Mouse (Mus musculus) small intestine, adult 2 months (tissue): ENCODE measurements around the gene Golga3. TPM values are rescaled to one million over a fixed set of nuclear protein-coding genes. Genes with fewer than 3 reads are reported as not detected.

Experiments used
- H3K27ac ChIP-seq: fragments of 200-500 bp; 2 replicates; pipeline ENCODE4 v1.5.1; 2012; ENCODE audit warnings: low read depth, low read length, control low read depth, inconsistent platforms; ENCODE audit not compliant: insufficient read depth
- H3K27me3 ChIP-seq: fragments of 200-500 bp; 2 replicates; pipeline ENCODE4 v1.6.1; 2012; ENCODE audit warnings: mild to moderate bottlenecking, moderate library complexity, low read length, inconsistent platforms; ENCODE audit not compliant: control insufficient read depth, insufficient read depth
- H3K36me3 ChIP-seq: fragments of 200-500 bp; 2 replicates; pipeline ENCODE4 v1.6.1; 2012; ENCODE audit warnings: mild to moderate bottlenecking, low read length, control low read depth, inconsistent platforms; ENCODE audit not compliant: control insufficient read depth, insufficient read depth
- H3K4me1 ChIP-seq: fragments of 200-500 bp; 2 replicates; pipeline ENCODE4 v1.6.1; 2012; ENCODE audit warnings: low read length, inconsistent platforms, mixed read lengths; ENCODE audit not compliant: control insufficient read depth, insufficient read depth, insufficient read length
- H3K4me3 ChIP-seq: fragments of 200-500 bp; 2 replicates; pipeline ENCODE4 v1.5.1; 2012; ENCODE audit warnings: low read depth, mild to moderate bottlenecking, control low read depth, inconsistent platforms, low read length, moderate library complexity
- CTCF ChIP-seq: fragments of 200-500 bp; IDR thresholded peaks from 2 replicates; pipeline ENCODE4 v1.5.1; 2012; ENCODE audit warnings: low read depth, mild to moderate bottlenecking, control low read depth, inconsistent platforms, low read length, moderate library complexity, mixed read lengths; ENCODE audit not compliant: insufficient replicate concordance, insufficient read length; ENCODE audit errors: extremely low read depth
- POLR2A ChIP-seq: fragments of 200-500 bp; IDR thresholded peaks from 2 replicates; pipeline ENCODE4 v1.6.1; 2012; ENCODE audit warnings: low read depth, mild to moderate bottlenecking, control low read depth, inconsistent platforms, low read length, moderate library complexity
- WGBS: fragments of 180-500 bp; shearing (Covaris S2); methylation state at CpG from one replicate; pipeline ENCODE4 v1.1.7; 2018; 5-methylcytosine and 5-hydroxymethylcytosine counted together
- polyA plus RNA-seq: library from polyadenylated mRNA; depleted of rRNA; stranded (reverse); fragments of >200 nt; gene quantifications from 2 replicates; pipeline ENCODE4 v1.2.3, GENCODE M21; 2012; rRNA removed

Golga3 gene
- polyA plus RNA-seq, result 4.1 and 6.7 TPM in 2 replicates

GRCm38 (mm10) chr5:110176362-110177020, at the start of gene Golga3:
Gene Golga3 (plus strand): TSS chr5:110176701.
- Histone ChIP-seq H3K27ac (peak within 1 kb of the TSS; percentile 68), H3K4me3 (peak within 1 kb of the TSS; percentile 88), H3K4me1 (peaks cover 3% of the 10 kb centered on the region; the same call in 1 of the 2 replicates), H3K27me3 (no peaks in the 10 kb centered on the region), H3K36me3 (peaks cover 4% of the 10 kb centered on the region)
- under 1% methylated on average over 41 of the region's 41 CpGs for WGBS
- TF ChIP-seq POLR2A, result peak; percentile 43; the same call in 1 of the 2 replicates
- peak; percentile 19; the same call in 1 of the 2 replicates for TF ChIP-seq CTCF

- 2% methylated on average over 46 of the region's 46 CpGs for WGBS
- H3K27ac ChIP-seq, result peak within 1 kb of the TSS; percentile 14; the same call in 1 of the 2 replicates
- H3K4me3 ChIP-seq, result peak within 1 kb of the TSS; percentile 77
- TF ChIP-seq POLR2A (peak; percentile 77), CTCF (no peak)
- H3K27me3 ChIP-seq, result no peaks in the 10 kb centered on the region
- H3K4me1 ChIP-seq, result no peaks in the 10 kb centered on the region
- H3K36me3 ChIP-seq, result peaks cover 6% of the 10 kb centered on the region; the same call in 1 of the 2 replicates
Observed at GRCm38 (mm10) chr5:110135293-110136086, 41.0 kb upstream of the Golga3 start, which contains the start of gene Chfr. Gene Chfr (plus strand): TSS chr5:110135842.

DNA sequence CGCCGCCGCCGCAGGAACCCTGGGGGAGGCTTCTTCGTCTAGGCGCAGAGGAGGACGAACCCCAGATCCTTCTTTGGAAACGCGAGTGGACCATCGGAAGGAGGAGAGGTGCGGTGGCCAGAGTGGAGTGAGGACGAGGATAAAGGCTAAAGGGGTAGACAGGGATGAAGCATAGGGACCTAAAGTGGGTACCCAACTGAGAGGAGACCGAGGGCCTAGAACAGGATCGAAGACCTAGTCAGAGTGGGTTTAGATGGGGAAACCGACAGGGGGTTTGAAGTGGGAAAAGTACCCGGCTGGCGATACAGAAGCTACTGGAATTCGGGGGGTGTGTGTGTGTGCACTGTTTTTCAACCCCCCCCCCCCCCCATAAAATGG, 40.4 kb upstream of the Golga3 start:
- peak overlapping the region; percentile 2; the same call in 1 of the 2 replicates for H3K27ac ChIP-seq
- no peaks in the 10 kb centered on the region for H3K27me3 ChIP-seq
- TF ChIP-seq POLR2A (no peak), CTCF (no peak)
- no peaks in the 10 kb centered on the region for H3K4me1 ChIP-seq
- WGBS, result 3% methylated on average over 18 of the region's 18 CpGs
- peak overlapping the region; percentile 77 for H3K4me3 ChIP-seq
- peaks cover 6% of the 10 kb centered on the region; the same call in 1 of the 2 replicates for H3K36me3 ChIP-seq

DNA sequence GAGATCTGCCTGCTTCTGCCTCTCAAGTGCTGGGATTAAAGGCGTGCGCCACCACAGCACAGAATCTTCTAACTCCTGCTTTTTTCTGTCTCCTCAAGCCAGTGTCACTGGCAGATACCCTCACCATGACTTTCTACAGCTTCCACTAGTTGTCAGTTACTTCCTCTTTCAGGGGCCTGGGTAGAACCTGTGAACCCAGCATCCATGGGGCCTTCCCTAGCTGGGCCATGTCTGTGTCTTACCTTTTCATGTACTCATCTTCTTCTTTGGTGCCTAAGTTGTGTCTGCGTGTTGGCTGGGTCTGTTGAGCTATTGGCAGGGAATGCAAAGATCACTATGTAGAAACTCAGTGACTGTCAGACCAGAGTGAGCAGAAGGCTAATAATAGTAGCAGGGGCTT, 38.7 kb upstream of the Golga3 start:
- Histone ChIP-seq H3K27me3 (no peaks in the 10 kb centered on the region), H3K27ac (no peak overlapping the region), H3K36me3 (peaks cover 6% of the 10 kb centered on the region), H3K4me3 (no peak overlapping the region), H3K4me1 (no peaks in the 10 kb centered on the region)
- WGBS, result 96% methylated on average over 3 of the region's 3 CpGs
- TF ChIP-seq POLR2A, result no peak
- TF ChIP-seq CTCF, result no peak

- H3K27me3 ChIP-seq, result no peaks in the 10 kb centered on the region
- peaks cover 14% of the 10 kb centered on the region for H3K36me3 ChIP-seq
- WGBS, result 98% methylated on average over 3 of the region's 3 CpGs
- H3K4me3 ChIP-seq, result no peak overlapping the region
- H3K4me1 ChIP-seq, result no peaks in the 10 kb centered on the region
- TF ChIP-seq POLR2A, result no peak
- TF ChIP-seq CTCF, result no peak
- no peak overlapping the region for H3K27ac ChIP-seq
Observed at GRCm38 (mm10) chr5:110139325-110139724, 37.2 kb upstream of the Golga3 start.

DNA sequence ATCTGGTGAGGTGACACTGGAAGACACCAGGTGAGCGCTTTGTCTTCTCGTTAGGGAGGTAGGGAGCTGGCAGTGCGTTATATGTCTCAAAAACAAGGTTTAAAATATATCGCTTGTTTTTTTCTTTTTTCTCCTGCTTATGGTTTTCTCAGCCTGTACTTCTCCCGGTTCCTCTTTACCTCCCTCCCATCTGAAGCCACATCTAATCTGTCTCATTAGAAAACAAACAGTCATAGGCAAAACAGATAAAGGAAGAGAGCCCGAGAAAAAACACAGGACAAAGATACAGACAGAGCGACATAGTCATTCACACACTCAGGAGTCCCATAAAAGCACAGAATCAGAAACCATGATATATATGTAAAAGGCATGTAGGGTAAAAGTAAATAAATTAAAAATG, 36.1 kb upstream of the Golga3 start:
- Histone ChIP-seq H3K36me3 (peaks cover 22% of the 10 kb centered on the region), H3K4me3 (no peak overlapping the region), H3K4me1 (no peaks in the 10 kb centered on the region), H3K27ac (no peak overlapping the region), H3K27me3 (no peaks in the 10 kb centered on the region)
- 89% methylated on average over 7 of the region's 7 CpGs for WGBS
- TF ChIP-seq CTCF, result no peak
- no peak for TF ChIP-seq POLR2A

GRCm38 (mm10) chr5:110142309-110142708, 34.2 kb upstream of the Golga3 start:
- Histone ChIP-seq H3K27me3 (no peaks in the 10 kb centered on the region), H3K4me1 (no peaks in the 10 kb centered on the region), H3K27ac (no peak overlapping the region), H3K36me3 (peaks cover 36% of the 10 kb centered on the region), H3K4me3 (no peak overlapping the region)
- TF ChIP-seq POLR2A (no peak), CTCF (no peak)
- WGBS, result 79% methylated on average over 2 of the region's 2 CpGs
